Mouse (Mus musculus) naive thymus-derived CD4-positive, alpha-beta T cell, adult 5 months (primary cell): Measurements from ENCODE around the gene Rapgef4. TPM values are rescaled to one million over a fixed set of nuclear protein-coding genes. Genes with fewer than 3 reads are reported as not detected.

Experiments
- polyA plus RNA-seq: library from polyadenylated mRNA; unstranded; fragments of 100-300 nt; shearing (Covaris generic); gene quantifications from one replicate; pipeline ENCODE4 v1.2.1, GENCODE M21; 2017

Gene Rapgef4
- 58.1 TPM for polyA plus RNA-seq

DNA sequence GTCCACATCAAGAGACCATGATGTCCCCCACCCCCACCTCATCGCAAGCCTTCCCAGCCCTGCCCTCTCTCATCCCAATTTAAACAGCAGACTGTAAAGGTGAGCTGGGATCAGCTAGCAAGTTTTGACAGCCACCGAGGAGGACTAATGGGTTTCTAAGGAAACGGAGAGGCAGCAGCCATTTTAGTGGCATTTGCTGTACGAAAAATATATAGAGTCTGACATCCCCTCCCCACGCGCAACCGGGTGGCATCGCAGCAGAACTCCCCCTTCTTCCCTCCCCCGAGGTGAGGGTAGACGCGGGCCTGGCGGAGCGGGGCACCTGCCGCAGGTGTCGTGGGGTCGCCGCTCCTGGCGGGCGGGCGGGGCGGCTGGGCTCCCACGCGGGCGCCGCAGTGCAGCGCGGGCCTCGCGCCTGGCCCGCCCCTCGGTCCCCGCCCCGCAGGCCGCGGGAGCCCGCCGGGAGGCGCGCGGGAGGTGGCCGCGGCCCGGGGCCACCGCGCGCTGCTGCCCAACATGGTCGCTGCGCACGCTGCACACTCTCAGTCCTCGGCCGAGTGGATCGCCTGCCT is at the start of gene Rapgef4:
Gene Rapgef4, plus strand, starts transcription at position 470 of the 572 bp plus-strand sequence.

GRCm38 (mm10) chr2:72285256-72285887 is 304.3 kb downstream of the Rapgef4 start, which contains the start of gene Map3k20:
Map3k20 (plus strand) TSS chr2:72285637.

Other genes starting within 250 kb of the Rapgef4 start
- gene Itga6, start 235.6 kb upstream of the Rapgef4 start, polyA plus RNA-seq = 193 TPM
- 323 TPM for gene Pdk1, start 108.0 kb upstream of the Rapgef4 start, polyA plus RNA-seq